Mouse (Mus musculus) small intestine, adult 2 months (tissue): ENCODE measurements at regions not wholly inside any gene's neighbourhood (a gene's known extent, or its start where the extent isn't known, plus 50 kb on each side); places are given as distances from the start of the nearest gene placed in this dataset.

ENCODE experiments used
- CTCF ChIP-seq: fragments of 200-500 bp; IDR thresholded peaks from 2 replicates; pipeline ENCODE4 v1.5.1; 2012; ENCODE audit warnings: low read depth, mild to moderate bottlenecking, control low read depth, inconsistent platforms, low read length, moderate library complexity, mixed read lengths; ENCODE audit not compliant: insufficient replicate concordance, insufficient read length; ENCODE audit errors: extremely low read depth
- POLR2A ChIP-seq: fragments of 200-500 bp; IDR thresholded peaks from 2 replicates; pipeline ENCODE4 v1.6.1; 2012; ENCODE audit warnings: low read depth, mild to moderate bottlenecking, control low read depth, inconsistent platforms, low read length, moderate library complexity

GRCm38 (mm10) chr10:17204153-17204552 is 518.9 kb upstream of the Cited2 start:
- TF ChIP-seq CTCF = no peak
- no peak for TF ChIP-seq POLR2A
